In genomic region chr6:113904406-113904805, GRCm38 (mm10) we compare ENCODE assay signal across 24 mouse cellular contexts.
"Had no signal": no experiment of that assay in that cellular context is flagged by ENCODE, and none has a peak within 500 bp of the region (broad histone marks: within the 10 kb centered on the region; RNA-seq: fewer than 3 reads in every experiment).

No protein-coding gene starts in this region.

- ATAC-seq: inflammation-experienced regulatory T-cells, adult 6 months; intestine, embryonic 15.5 days; intestine, postnatal 0 days had no signal

- H3K4me2 ChIP-seq: heart, embryonic 12.5 days; hindbrain, embryonic 13.5 days; hindbrain, embryonic 15.5 days; intestine, embryonic 15.5 days; limb, embryonic 12.5 days; liver, embryonic 11.5 days; liver, embryonic 13.5 days had no signal

- H3K27me3 ChIP-seq: hindbrain, embryonic 13.5 days; hindbrain, embryonic 15.5 days; intestine, embryonic 15.5 days; liver, embryonic 13.5 days had no signal

- H3K27ac ChIP-seq: gastrocnemius, adult 2 months; heart, embryonic 10.5 days; hindbrain, embryonic 13.5 days; hindbrain, embryonic 15.5 days; intestine, embryonic 15.5 days; layer of hippocampus, adult 2 months; limb, embryonic 10.5 days; limb, embryonic 12.5 days; liver, embryonic 13.5 days had no signal

- H3K4me1 ChIP-seq: heart, embryonic 10.5 days; heart, embryonic 12.5 days; hindbrain, embryonic 13.5 days; hindbrain, embryonic 15.5 days; intestine, embryonic 15.5 days; limb, embryonic 10.5 days; limb, embryonic 12.5 days; liver, embryonic 13.5 days had no signal

- H3K4me3 ChIP-seq: gastrocnemius, adult 2 months; heart, embryonic 10.5 days; heart, embryonic 12.5 days; hindbrain, embryonic 13.5 days; hindbrain, embryonic 15.5 days; intestine, embryonic 15.5 days; layer of hippocampus, adult 2 months; limb, embryonic 10.5 days; limb, embryonic 12.5 days; liver, embryonic 13.5 days had no signal

- H3K9ac ChIP-seq: heart, embryonic 12.5 days; hindbrain, embryonic 13.5 days; hindbrain, embryonic 15.5 days; intestine, embryonic 15.5 days; limb, embryonic 12.5 days; liver, embryonic 13.5 days had no signal

- DNase-seq: gastrocnemius, adult 2 months; gastrocnemius, postnatal 10 days; gastrocnemius, postnatal 25 days; heart, adult 18-20 months; heart, postnatal 10 days; heart, postnatal 4 days; kidney, adult 18-20 months; kidney, adult 8-10 months; kidney, postnatal 10 days; kidney, postnatal 25 days; kidney, postnatal 4 days; liver; liver, embryonic 13.5 days had no signal

- H3K36me3 ChIP-seq: heart, embryonic 10.5 days; heart, embryonic 12.5 days; hindbrain, embryonic 13.5 days; hindbrain, embryonic 15.5 days; intestine, embryonic 15.5 days; limb, embryonic 10.5 days; limb, embryonic 12.5 days; liver, embryonic 13.5 days had no signal

- H3K9me3 ChIP-seq: heart, embryonic 10.5 days; heart, embryonic 12.5 days; hindbrain, embryonic 13.5 days; hindbrain, embryonic 15.5 days; intestine, embryonic 15.5 days; limb, embryonic 10.5 days; limb, embryonic 12.5 days; liver, embryonic 13.5 days had no signal
